Mouse (Mus musculus) bone marrow macrophage, adult 2 months (primary cell): ENCODE results near the gene Slc8b1.

ENCODE experiments used
- CTCF ChIP-seq: IDR thresholded peaks from 2 replicates; pipeline ENCODE4 v1.5.1; 2012; ENCODE audit warnings: low read depth, mild to moderate bottlenecking, low read length, moderate library complexity
- POLR2A ChIP-seq: IDR thresholded peaks from 2 replicates; pipeline ENCODE4 v1.6.1; 2012; ENCODE audit warnings: mild to moderate bottlenecking, low read depth, low read length, borderline replicate concordance

GRCm38 (mm10) chr5:120502675-120503143, 8.3 kb upstream of the Slc8b1 start:
- TF ChIP-seq CTCF (no peak), POLR2A (no peak)
